Mouse (Mus musculus): ENCODE results near the gene Tnik. TPM values are rescaled to one million over a fixed set of nuclear protein-coding genes. Genes with fewer than 3 reads are reported as not detected.

The Tnik gene
- total RNA-seq, 2 experiments from 2014 or later = 39.4 to 39.8 TPM

DNA sequence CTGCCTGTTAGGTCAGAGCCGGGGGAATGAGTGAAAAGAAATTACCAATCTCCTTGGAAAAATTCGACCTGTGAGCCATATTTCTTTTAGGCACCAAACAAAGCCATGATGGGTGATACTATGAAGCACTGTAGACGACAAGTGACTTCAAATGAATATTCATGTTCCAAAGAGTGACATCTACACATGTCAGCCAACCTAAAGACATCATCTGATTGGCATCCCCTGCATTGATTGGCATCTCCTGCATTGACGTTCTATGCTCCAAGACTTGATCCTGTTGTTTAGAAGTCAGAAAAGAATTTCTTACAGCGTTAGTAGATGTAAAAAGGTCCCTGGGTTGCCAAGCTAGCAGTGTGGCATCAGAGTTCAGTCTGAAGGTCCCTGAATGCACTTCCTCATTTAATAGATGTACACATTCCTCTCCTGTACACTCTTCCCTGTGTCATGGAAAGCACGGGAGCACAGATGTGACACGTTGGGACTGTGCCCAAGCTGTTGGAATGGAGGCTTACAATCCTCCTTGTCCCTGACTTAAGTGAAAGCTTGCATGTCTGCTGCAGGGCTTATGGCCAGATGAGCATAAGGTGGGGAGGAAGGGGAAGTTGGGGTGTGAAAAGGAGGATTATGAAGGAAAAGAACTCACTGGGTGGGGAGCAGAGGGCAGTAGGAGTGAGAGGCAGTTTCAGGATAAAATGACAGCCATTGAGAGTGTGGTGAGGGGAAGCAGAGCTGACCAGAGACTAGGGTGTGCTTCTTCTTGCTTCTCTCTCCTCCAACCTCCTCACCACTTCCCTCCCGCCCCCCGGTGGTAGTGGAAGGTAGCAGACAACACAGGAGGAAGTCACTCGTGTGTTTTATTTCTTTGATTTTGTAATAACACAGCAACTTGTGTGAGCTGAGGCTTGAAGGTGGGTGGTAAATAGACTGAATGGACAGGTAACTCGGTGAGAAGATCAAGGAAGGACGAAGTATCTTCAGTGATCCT is 301.6 kb downstream of the Tnik start:
- DNase-seq = no peak
- intact Hi-C loops (cut with DNase I) = loop anchor here (10.0 kb wide), 1 partner anchor 180 kb away; no protein-coding TSS in a partner anchor

DNA sequence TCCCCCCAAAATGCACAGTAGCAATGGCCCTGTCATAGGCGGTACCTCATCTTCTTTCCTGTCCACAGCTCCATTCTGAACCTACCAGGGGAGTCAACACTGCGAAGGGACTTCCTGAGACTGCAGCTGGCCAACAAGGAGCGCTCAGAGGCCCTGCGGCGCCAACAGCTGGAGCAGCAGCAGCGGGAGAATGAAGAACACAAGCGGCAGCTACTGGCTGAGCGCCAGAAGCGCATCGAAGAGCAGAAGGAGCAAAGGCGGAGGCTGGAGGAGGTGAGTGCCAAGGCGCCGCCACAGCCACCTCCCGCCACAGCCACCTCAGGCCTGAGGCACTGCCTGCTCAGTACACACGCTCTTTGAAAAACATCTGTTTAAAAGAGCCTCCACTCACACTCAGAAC is 314.3 kb downstream of the Tnik start:
- intact Hi-C loops (cut with DNase I) = no loop called here
- DNase-seq = peak; percentile 23 to 25

DNA sequence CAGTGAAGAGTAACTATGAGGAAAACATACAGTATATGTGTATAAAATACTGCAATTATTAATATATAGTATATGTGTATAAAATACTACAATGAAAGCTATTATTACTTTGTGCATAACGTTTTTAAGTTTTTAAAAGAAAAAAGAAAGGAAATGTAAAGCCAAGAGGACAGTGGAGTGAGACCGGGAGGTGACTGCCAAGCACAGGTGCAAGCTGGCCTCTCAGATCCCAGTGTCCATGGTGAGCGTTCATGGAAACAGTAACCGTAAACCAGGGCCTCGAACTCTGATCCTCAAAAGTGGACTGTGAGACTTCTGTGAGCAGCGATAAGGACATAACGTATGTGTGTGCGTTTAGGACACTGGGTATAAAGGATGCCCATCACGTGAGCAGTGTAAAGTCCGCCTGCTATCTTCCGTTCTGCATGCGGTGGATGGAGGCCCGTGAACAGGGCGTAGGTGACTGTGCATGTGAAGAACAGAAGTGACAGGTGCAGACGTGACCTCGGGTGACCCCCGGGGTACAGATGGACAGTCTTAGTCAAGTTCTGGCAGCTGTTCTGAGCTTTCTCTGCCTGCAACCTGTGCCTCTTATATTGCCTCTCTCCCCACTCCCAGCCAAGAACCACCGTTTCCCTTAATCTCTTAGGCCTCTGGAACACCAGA is 316.1 kb downstream of the Tnik start:
- DNase-seq = no peak
- intact Hi-C loops (cut with DNase I) = no loop called here

DNA sequence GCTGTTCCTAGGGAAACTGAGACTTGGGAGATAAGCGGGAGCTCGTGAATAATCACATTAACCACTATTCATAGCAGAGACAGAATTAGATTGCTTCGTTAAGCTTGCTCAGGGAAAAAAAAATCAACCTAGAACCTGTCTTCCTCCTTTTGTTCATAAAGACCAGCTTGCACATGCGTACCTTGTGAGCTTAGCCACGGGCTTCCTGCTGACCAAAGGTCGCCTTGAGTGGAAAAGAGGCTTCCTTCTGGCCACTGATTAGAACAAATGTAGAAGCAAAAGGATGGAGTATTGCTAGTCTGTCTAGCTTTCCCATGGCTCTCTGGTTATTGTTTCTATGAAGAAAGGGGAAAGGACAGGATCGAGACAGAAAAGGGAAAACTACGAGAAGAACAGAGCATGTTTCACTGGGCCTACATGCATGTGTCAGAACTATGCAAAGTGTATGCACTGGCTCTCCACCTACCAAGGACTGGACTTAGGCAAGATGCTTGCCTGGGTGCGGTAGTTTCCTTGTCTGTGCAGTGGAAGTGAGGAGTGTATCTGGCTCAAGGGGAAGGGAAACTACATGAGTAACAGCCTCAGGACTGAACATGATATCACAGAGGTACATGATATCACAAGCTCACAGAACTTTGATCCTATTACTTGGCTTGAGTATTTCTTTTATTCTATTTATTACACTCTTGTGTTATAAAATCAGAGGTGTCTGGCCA is 322.9 kb downstream of the Tnik start:
- intact Hi-C loops (cut with DNase I) = no loop called here
- DNase-seq = no peak

DNA sequence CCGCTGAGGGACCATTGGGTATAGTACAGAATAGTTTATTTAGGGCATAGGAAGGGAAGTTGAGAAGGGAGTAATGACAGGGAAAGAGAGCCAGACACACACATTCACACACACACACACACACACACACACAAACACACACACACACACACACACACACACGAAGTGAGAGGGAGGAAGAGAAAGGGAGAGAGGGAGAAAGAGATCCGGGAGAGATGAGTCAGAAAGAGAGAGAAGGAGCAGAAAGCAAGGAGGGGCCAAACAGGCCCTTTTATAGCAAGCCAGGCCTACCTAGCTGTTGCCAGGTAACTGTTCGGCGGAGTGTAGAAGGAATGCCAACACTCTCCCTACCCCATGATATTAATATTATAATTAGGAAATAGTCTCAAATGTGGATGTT is 324.8 kb downstream of the Tnik start:
- intact Hi-C loops (cut with DNase I) = no loop called here
- DNase-seq = no peak

DNA sequence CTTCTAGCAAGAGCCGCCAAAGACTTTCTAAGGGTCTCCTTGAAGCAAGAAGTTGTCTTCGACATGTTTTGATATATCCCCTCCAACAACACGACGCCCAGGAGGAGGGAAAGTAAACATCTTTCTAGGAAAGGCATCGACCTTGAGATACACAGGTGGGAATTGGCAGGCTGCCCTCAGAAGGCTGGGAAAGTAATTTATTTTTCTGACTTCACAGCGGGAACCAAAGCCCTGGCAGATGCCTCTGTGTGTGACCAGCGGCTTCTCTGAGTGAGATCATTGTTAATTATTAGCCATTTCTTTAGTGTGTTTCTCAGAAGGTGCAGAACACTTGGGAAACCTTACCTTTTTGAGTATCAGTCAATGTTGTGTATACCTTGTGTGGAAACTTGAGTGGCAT is 328.3 kb downstream of the Tnik start:
- intact Hi-C loops (cut with DNase I) = no loop called here

DNA sequence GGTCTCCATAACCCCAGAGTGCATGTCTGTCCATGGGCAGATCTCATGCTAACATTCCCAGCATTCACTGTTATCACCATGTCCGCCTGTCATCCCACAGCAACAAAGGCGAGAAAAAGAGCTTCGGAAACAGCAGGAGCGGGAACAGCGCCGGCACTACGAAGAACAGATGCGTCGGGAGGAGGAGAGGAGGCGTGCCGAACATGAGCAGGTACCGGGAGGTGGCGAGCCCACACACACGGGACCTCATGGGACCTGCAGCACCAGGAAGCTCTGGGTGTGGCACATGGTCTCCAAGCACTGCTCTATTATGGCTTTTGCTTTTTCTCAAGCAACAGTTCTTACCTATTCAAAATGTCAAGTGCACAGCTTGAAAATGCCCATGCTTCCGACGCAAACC is 330.9 kb downstream of the Tnik start:
- intact Hi-C loops (cut with DNase I) = no loop called here
- no peak for DNase-seq

More for the DNA sequence above, 328.3 kb downstream of the Tnik start:
- DNase-seq = no peak

DNA sequence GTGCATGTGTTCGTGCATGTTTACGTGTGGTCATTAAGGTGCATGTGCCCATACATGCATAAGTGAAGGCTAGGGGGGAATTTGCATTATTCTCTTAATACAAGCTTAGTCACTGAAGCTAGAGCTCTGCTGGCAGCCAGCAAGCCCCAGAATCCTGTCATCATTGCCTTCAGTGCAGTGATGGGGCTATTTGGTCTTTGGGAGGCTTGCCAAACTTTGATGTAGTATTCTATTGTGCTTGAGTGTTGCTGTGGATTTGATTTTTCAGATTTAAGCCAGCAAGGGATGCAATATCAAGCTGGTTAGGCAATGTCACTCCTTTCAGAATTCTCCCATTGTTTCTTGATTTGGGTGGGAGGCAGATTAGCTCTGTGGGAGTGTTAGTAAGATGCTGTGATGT is 336.5 kb downstream of the Tnik start:
- no peak for DNase-seq
- intact Hi-C loops (cut with DNase I) = no loop called here

DNA sequence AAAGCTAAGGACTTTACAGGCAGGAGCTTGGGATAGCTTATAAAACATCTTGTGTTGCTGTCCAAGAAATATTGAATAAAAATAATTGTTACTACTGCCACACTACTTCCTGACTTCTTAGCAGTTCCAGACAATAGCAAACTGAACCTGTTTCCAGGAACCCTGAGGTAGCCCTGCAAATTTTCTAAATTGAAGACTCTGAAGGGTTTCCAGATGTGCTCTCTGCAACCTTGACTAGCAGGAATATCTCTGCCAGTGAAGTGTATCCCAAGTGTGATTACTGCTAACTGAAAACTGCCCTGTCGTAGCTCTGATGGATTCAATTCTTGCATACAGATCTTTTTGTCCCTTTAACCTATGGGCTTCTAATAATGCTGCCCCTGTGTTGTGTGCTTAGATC is 343.7 kb downstream of the Tnik start:
- DNase-seq = no peak
- intact Hi-C loops (cut with DNase I) = no loop called here

DNA sequence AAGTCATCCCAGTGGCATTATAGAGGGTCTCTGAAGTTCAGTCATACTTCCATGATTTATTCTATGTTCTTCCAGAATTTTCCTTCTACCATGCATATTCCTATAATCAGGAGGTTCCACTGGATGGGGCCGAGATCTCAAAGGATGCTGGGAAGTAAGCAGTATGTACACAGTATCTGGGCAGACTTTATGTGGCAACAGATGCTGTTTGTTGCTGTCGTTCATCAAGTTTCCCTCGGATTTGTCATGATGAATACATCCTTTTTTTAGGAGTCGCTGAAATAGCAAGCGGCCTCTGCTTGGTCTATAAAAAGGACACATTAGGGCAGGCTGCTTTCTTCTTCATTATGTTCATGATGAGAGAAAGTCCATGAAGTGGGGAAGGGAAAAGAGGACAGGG is 349.3 kb downstream of the Tnik start:
- intact Hi-C loops (cut with DNase I) = no loop called here
- DNase-seq = no peak

DNA sequence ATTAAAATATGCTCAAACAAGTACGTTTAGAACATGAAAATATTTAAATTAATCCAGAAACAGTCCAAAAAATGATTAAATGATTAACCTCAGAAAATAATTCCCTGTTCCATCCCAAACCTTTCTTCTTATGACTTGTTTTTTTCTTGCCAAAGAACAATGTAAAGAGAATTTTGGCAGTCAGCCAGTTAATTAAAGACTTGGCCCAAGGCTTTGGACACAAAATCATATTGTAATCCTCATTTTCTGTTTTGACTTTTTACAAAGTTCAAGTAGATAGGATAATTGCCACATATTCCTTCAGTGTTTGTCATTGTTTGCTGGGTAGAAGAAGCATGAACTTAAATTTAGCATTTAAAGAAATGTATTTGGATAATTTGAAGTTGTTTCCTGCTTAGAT is 353.4 kb downstream of the Tnik start:
- intact Hi-C loops (cut with DNase I) = no loop called here
- no peak for DNase-seq

DNA sequence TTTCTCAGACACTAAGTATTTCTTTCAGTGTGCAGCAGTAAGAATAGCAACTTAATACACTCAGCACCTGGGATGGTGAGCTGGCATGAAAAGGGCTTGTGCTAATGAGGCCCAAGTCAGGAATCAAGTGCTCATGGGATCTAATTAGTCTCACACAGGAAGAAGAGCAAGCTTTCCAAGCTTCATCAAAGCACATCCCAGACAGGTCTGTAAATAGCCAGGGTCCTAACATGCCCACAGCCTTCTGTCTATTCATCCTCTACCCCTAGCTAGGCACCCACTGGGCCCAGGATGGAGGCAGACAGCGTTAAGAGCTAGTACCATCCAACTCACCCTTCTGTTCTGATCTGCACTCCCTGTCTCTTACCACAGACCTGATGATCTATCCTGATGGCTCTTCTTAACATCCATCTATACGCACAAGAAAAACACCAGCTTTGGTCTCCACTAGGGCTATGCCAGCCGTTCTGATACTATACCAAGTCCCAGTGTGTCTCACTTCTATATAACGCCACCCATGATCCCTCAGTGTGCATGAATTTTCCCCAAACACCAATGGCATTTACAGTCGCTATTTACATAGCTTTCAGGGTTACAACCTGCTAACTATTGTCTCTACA is 354.1 kb downstream of the Tnik start:
- intact Hi-C loops (cut with DNase I) = no loop called here
- no peak for DNase-seq

DNA sequence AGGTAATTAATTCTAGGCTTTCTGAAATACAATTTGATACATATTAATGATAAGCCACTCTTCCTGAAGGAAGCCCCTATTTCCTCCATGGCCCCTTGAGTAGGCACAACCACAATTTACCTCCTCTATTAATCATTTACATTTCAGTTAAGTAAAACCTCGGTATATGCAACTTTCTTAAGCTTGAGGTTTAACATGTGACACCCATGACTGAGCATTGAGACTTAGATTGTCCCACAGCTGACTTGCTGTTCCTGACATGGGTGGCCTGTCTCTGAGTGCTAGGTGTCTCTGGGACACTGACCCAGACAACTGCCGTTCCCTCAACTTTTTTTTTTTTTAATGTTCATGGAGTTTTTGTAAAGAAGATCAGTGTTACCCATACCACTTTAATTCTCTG is 358.8 kb downstream of the Tnik start:
- no peak for DNase-seq
- intact Hi-C loops (cut with DNase I) = no loop called here

DNA sequence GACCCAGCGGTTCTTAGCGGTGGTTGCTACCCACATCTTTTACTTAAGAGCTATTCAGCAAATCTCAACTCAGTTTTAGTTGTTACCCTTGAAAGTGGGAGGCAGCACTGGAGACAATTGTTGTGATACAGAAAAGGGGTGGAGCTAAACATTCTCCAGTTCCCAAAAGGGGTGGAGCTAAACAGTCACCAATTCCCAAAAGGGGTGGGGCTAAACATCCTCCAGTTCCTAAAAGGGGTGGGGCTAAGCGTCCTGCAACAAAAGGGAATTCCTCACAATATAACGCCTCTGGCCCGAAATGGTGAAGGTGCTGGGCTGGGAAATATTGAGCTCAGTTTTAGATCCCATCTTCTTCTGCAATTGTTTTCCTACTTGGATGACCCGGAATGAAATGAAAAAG is 363.8 kb downstream of the Tnik start:
- intact Hi-C loops (cut with DNase I) = no loop called here
- no peak for DNase-seq

DNA sequence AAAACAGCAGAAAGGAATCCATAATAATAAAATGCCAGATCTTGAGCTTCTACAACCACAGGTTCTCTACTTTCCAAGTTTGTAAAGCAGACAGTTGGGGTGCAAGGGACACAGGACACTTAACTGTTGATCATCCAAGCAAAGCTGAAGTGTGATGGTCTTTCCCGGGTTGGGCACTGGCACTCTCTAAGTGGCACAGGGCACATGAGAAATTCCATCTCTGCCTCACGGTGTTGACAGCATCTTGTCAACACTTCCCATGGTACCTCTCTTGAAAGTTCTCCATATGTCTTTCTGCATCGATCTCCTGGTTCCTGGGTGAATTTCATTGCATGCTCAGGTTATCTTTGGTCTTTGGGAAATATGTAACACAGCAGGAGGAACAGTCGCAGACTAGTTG is 373.8 kb downstream of the Tnik start:
- DNase-seq = no peak
- intact Hi-C loops (cut with DNase I) = no loop called here

DNA sequence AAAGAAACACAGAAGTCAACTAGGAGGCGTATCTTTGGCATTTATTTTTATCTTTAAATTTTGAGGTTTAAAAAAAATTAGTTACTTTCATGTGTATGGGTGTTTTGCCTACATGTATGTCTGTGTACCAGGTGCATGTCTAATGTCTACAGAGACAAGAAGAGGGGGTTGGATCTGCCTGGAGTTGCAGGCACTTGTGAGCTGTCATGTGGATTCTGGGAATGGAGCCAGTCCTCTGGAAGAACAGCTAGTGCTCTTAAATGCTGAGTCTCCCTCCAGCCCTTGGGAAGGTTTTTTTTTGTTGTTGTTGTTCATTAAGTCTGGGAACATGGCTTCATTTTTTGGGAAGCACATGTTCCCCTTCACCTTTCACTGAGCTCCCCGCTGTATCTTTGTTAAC is 375.9 kb downstream of the Tnik start:
- DNase-seq = peak in 1 of 2 experiments; percentile 15

DNA sequence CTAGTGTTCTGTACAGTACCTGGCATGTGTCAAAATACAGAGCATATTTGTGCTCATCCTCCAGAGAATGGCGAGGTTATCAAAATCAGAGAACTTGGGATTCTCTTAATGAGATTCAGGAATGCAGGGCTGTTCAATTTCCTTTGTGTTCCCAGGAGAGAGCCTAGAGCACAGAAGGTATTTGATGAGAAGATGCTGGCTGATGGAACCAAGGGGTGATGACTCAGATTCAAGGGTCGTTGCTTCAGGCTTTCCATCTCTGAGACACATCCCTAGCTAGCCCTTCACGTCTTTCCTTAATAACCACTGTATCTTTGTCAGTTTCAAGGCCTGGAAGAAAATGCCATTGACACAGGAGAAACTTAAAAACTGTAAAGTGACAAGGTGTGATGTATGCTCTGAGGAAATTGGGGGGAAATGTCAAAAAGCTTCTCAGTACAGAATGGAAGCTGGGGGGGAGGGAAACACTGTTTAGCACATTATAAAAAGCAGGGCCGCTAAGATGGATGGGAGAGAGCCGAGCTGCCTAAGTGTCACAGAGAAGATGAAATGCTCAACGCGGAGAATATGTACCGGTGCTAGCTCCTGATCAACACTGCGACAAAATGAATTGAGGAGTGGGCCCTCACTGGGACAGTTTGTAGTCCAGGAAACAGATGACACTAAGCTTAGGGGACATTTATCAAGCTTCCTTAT is 380.4 kb downstream of the Tnik start:
- intact Hi-C loops (cut with DNase I) = no loop called here
- no peak for DNase-seq

More for the DNA sequence above, 375.9 kb downstream of the Tnik start:
- intact Hi-C loops (cut with DNase I) = no loop called here

DNA sequence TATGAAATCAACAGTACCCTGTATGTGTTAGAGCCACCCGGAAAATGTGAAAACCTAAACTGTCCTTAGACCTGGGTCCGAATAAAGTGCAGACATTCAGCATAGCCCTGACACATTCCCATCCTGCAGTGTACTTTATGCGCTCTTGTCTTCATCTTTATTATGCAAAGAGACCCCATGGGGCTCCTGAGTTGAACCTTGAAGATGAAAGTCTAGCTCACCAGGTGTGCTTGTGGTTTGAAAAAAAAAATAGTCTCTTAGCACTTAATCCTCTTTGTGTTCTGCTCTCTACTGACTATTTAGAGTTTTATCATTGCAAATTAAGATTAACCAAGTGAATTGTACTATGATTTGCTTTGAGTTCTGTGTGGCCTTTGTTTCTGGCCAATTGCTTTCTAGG is 389.6 kb downstream of the Tnik start:
- intact Hi-C loops (cut with DNase I) = no loop called here
- no peak for DNase-seq

DNA sequence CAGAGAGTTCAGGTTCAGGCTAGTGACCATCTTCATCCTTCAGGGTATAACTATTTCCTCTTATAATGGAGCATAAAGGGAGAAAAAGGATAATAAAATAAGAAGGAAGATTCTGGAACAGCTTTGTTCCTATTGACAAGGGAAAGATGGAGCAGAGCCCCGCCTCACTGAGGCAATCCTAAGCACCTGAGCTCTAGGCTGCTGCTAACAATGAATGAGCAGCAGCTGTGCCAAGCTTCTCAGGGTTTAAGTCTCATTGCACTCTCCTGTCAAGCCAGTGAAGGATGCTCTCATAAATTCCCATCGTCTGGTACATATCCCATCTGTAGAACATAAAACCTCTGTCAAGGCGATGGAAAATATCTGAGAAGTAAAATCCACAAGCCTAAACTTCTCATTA is 390.0 kb downstream of the Tnik start:
- intact Hi-C loops (cut with DNase I) = no loop called here
- no peak for DNase-seq

DNA sequence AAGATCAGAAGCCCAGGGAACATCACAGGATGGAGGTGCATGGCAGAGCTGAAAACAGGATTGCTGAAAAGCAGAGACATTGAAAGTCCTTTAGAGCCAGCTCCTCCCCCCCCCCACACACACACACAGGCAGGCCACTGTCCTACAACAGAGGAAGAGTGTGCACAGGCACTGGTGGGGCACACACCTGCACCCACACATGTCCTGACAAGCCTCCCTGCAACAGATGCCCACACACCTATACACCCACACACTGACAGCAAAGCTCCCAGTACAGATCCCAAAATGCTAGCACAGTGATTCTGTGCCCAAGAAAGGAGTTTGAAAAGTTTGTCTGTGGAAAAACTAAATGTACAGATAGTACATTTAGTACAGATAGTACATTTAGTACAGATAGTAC is 391.7 kb downstream of the Tnik start:
- intact Hi-C loops (cut with DNase I) = no loop called here
- DNase-seq = no peak
